Mouse (Mus musculus) lung, embryonic 14.5 days (tissue): Measurements from ENCODE around the gene Prkce. TPM values are rescaled to one million over a fixed set of nuclear protein-coding genes. Genes with fewer than 3 reads are reported as not detected.

Experiments used
- ATAC-seq: fragments of 200-750 bp; cut with Nextera tagmentation; 2 replicates; pipeline ENCODE4 v1.8.0; 2017; ENCODE audit warnings: mild to moderate bottlenecking, moderate TSS enrichment, moderate library complexity; ENCODE audit not compliant: insufficient read depth
- DNase-seq: peaks from one replicate; pipeline ENCODE4 v3.0.0-alpha.2; 2015
- H3K27ac ChIP-seq: fragments of 300-500 bp; sonication (generic); 2 replicates; pipeline ENCODE4 v1.5.1; 2014; ENCODE audit warnings: low read depth, mild to moderate bottlenecking, moderate library complexity
- H3K27me3 ChIP-seq: fragments of 300-500 bp; sonication (generic); 2 replicates; pipeline ENCODE4 v1.6.1; 2014; ENCODE audit warnings: low read length, control low read depth; ENCODE audit not compliant: insufficient read depth
- H3K36me3 ChIP-seq: fragments of 300-500 bp; sonication (generic); 2 replicates; pipeline ENCODE4 v1.6.1; 2014; ENCODE audit warnings: control low read depth; ENCODE audit not compliant: insufficient read depth
- H3K4me1 ChIP-seq: fragments of 300-500 bp; sonication (generic); 2 replicates; pipeline ENCODE4 v1.6.1; 2014; ENCODE audit warnings: antibody characterized with exemption, control low read depth; ENCODE audit not compliant: insufficient read depth
- H3K4me2 ChIP-seq: fragments of 300-500 bp; sonication (generic); 2 replicates; pipeline ENCODE4 v1.6.1; 2014; ENCODE audit warnings: mild to moderate bottlenecking
- H3K4me3 ChIP-seq: fragments of 300-500 bp; sonication (generic); 2 replicates; pipeline ENCODE4 v1.5.1; 2014; ENCODE audit warnings: low read depth, low read length
- H3K9ac ChIP-seq: fragments of 300-500 bp; sonication (generic); 2 replicates; pipeline ENCODE4 v1.6.1; 2014
- H3K9me3 ChIP-seq: fragments of 300-500 bp; sonication (generic); 2 replicates; pipeline ENCODE4 v1.6.1; 2016; ENCODE audit warnings: low read depth, low read length, control low read depth
- CTCF ChIP-seq: IDR thresholded peaks from 2 replicates; pipeline ENCODE4 v1.5.1; 2016; ENCODE audit warnings: antibody characterized with exemption, low read depth
- WGBS: fragments of 180-500 bp; shearing (Covaris S2); extraction: QIAGEN DNeasy Blood & Tissue Kit; methylation state at CpG from one replicate; pipeline ENCODE4 v1.1.7; 2014; 5-methylcytosine and 5-hydroxymethylcytosine counted together
- polyA plus RNA-seq: library from polyadenylated mRNA; unstranded; fragments of >200 nt; fragmentation: Nextera tagmentation; extraction: Ambion mirVana; gene quantifications from 2 replicates; pipeline ENCODE4 v1.2.1, GENCODE M21; 2014

Prkce gene
- polyA plus RNA-seq, 1 experiment from 2014 or later: 10.1 TPM

GRCm38 (mm10) chr17:86586441-86586840, 418.9 kb downstream of the Prkce start:
- no peak for DNase-seq
- no peak for ATAC-seq
- Histone ChIP-seq H3K27ac (no peak overlapping the region), H3K4me1 (no peaks in the 10 kb centered on the region), H3K27me3 (no peaks in the 10 kb centered on the region), H3K9ac (no peak overlapping the region), H3K36me3 (no peaks in the 10 kb centered on the region), H3K9me3 (no peaks in the 10 kb centered on the region), H3K4me3 (no peak overlapping the region), H3K4me2 (no peak overlapping the region)
- WGBS: 77% methylated on average over 5 of the region's 5 CpGs
- TF ChIP-seq CTCF: no peak

- Histone ChIP-seq H3K4me1 (no peaks in the 10 kb centered on the region), H3K27me3 (no peaks in the 10 kb centered on the region), H3K9me3 (no peaks in the 10 kb centered on the region), H3K9ac (no peak overlapping the region), H3K36me3 (no peaks in the 10 kb centered on the region), H3K4me2 (no peak overlapping the region), H3K27ac (no peak overlapping the region), H3K4me3 (no peak overlapping the region)
- DNase-seq (no peak), ATAC-seq (no peak)
- WGBS: 54% methylated on average over 5 of the region's 5 CpGs
- no peak for TF ChIP-seq CTCF
Measured at GRCm38 (mm10) chr17:86588704-86589449, 421.3 kb downstream of the Prkce start.

GRCm38 (mm10) chr17:86589681-86590080, 422.1 kb downstream of the Prkce start:
- Histone ChIP-seq H3K27ac (no peak overlapping the region), H3K4me1 (no peaks in the 10 kb centered on the region), H3K4me3 (no peak overlapping the region), H3K36me3 (no peaks in the 10 kb centered on the region), H3K27me3 (no peaks in the 10 kb centered on the region), H3K4me2 (no peak overlapping the region), H3K9me3 (no peaks in the 10 kb centered on the region), H3K9ac (no peak overlapping the region)
- DNase-seq (no peak), ATAC-seq (no peak)
- no peak for TF ChIP-seq CTCF
- WGBS: 90% methylated on average over 5 of the region's 5 CpGs

- no peak for TF ChIP-seq CTCF
- H3K4me1 ChIP-seq: no peaks in the 10 kb centered on the region
Measured at GRCm38 (mm10) chr17:86591241-86591640, 423.7 kb downstream of the Prkce start.

GRCm38 (mm10) chr17:86592991-86593586, 425.5 kb downstream of the Prkce start:
- Histone ChIP-seq H3K9ac (no peak overlapping the region), H3K9me3 (no peaks in the 10 kb centered on the region), H3K4me1 (no peaks in the 10 kb centered on the region), H3K4me2 (no peak overlapping the region), H3K4me3 (no peak overlapping the region), H3K36me3 (no peaks in the 10 kb centered on the region), H3K27me3 (no peaks in the 10 kb centered on the region), H3K27ac (no peak overlapping the region)
- 36% methylated on average over 6 of the region's 6 CpGs for whole genome bisulfite sequencing
- ATAC-seq: no peak
- TF ChIP-seq CTCF: no peak
- DNase-seq: peak; percentile 42

More at GRCm38 (mm10) chr17:86591241-86591640, 423.7 kb downstream of the Prkce start:
- Histone ChIP-seq H3K27me3 (no peaks in the 10 kb centered on the region), H3K9ac (no peak overlapping the region), H3K36me3 (no peaks in the 10 kb centered on the region), H3K27ac (no peak overlapping the region), H3K4me3 (no peak overlapping the region), H3K9me3 (no peaks in the 10 kb centered on the region), H3K4me2 (no peak overlapping the region)
- DNase-seq (no peak), ATAC-seq (no peak)
- 91% methylated on average over 10 of the region's 10 CpGs for WGBS

GRCm38 (mm10) chr17:86595526-86595925, 427.9 kb downstream of the Prkce start:
- no peaks in the 10 kb centered on the region for H3K36me3 ChIP-seq
- H3K9ac ChIP-seq: no peak overlapping the region
- H3K27ac ChIP-seq: no peak overlapping the region
- no peak overlapping the region for H3K4me2 ChIP-seq
- no peak for ATAC-seq
- 75% methylated on average over 9 of the region's 9 CpGs for WGBS
- no peaks in the 10 kb centered on the region for H3K9me3 ChIP-seq
- no peak for TF ChIP-seq CTCF
- H3K4me1 ChIP-seq: no peaks in the 10 kb centered on the region
- H3K27me3 ChIP-seq: no peaks in the 10 kb centered on the region
- no peak for DNase-seq
- H3K4me3 ChIP-seq: no peak overlapping the region

GRCm38 (mm10) chr17:86601116-86601515, 433.5 kb downstream of the Prkce start:
- TF ChIP-seq CTCF: no peak
- no peaks in the 10 kb centered on the region for H3K4me1 ChIP-seq
- H3K27me3 ChIP-seq: no peaks in the 10 kb centered on the region
- no peak overlapping the region for H3K9ac ChIP-seq
- H3K4me2 ChIP-seq: no peak overlapping the region
- no peaks in the 10 kb centered on the region for H3K9me3 ChIP-seq
- H3K4me3 ChIP-seq: no peak overlapping the region
- no peak overlapping the region for H3K27ac ChIP-seq
- ATAC-seq (no peak), DNase-seq (no peak)
- 57% methylated on average over 6 of the region's 6 CpGs for WGBS
- no peaks in the 10 kb centered on the region for H3K36me3 ChIP-seq
